Mouse (Mus musculus): Measurements from ENCODE around the gene Styxl1.
A peak's percentile ranks its signal among the peaks of the same experiment; 100 is the strongest.

The Styxl1 gene

GRCm38 (mm10) chr5:135764971-135765370 lies 13.2 kb downstream of the Styxl1 start:
- ATAC-seq (ENCODE audit: low TSS enrichment) = no peak

DNA sequence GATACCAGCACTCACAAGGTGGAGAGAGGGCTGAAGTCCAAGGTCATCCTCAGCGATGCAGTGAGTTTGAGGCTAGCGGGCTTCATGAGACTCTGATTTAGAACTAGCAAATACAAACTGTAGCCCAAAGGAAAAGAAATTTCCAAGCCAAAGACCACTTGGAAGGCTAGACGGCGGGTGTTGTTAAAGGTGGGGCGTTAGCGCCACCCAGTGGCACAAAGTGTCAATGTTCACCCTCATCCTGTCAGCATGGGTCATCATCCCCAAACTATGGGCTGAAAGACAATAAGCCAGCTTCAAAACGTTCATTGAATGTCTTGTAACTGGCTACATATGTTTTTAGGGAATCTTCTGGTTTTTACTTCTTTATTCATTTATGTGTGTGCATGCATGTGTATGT lies 14.7 kb downstream of the Styxl1 start:
- peak; percentile 65; the same call in 1 of the 2 replicates for ATAC-seq (ENCODE audit: low TSS enrichment)

DNA sequence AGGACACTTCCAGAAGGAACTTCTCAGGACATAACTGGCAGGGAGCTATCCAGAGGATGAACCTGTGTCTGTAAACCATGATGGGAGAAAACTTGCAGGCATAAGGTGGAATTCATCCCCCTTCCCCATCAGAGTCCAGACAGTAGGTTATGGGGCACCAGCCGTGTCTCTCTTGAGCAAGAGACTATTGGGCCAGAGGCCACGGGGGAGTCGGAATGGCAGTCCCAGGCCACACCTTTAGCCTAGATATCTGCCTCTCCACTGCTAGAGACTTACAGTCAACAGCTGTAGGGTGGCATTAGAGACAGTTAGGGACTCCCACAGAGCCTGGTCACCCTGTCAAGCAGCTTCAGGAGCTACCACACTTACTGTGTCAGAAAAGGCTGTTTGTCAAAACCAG lies 16.3 kb downstream of the Styxl1 start:
- ATAC-seq (ENCODE audit: low TSS enrichment) = no peak

- no peak for ATAC-seq (ENCODE audit: low TSS enrichment)
Observed at GRCm38 (mm10) chr5:135751595-135751994, 26.6 kb downstream of the Styxl1 start.

GRCm38 (mm10) chr5:135751041-135751440 lies 27.1 kb downstream of the Styxl1 start:
- no peak for ATAC-seq (ENCODE audit: low TSS enrichment)

GRCm38 (mm10) chr5:135744742-135745141 lies 33.4 kb downstream of the Styxl1 start:
- ATAC-seq (ENCODE audit: low TSS enrichment) = no peak

DNA sequence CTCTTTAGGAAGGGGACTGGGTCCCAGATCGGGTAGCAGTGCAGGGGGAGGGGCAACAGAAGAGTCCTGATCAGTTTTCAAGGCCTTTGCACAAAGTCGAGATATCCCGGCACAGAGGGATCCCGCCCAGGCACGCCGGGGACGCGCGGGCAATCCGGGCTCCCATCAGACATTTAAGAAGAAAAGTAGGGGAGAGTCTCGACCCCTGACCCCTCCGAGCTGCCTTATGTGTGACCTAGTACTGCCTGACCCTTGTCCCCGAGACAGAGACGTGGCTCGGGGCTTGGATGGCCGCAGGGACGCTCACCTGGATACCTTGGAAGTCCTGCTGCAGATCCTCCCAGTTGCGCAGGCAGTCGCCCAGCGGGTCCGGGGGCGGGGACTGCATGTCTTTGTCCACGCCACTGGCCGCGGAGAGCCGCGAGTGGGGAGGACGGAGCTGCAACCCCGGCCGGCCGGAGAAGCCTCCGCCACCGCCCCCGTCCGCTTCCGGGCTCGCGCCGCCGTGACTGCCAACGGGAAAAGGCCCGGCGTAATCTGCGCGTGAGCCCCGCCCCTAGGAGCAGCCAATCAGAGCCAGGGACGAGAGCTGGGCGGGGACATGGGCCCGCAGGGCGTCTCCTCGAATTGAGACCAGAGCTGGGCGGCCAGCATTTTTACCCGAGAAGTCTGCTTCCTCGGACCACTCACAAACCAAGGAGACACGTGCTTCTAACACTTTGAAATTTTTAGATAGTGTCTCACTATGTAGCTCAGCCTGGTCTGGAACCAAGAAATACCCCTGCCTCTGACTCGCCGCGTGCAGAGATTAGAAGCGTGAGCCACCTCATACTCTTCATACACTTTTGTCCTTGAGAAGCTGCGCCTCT lies 34.2 kb downstream of the Styxl1 start, which contains the start of gene Tmem120a:
TSS of gene Tmem120a (minus strand) at position 708 of the 869 bp plus-strand sequence.
- peak; percentile 98 for ATAC-seq (ENCODE audit: low TSS enrichment)

- peak; percentile 25; the same call in 1 of the 2 replicates for ATAC-seq (ENCODE audit: low TSS enrichment)
Observed at GRCm38 (mm10) chr5:135742941-135743740, 35.0 kb downstream of the Styxl1 start.

- ATAC-seq (ENCODE audit: low TSS enrichment) = no peak
Observed at GRCm38 (mm10) chr5:135742156-135742555, 36.0 kb downstream of the Styxl1 start.

- ATAC-seq (ENCODE audit: low TSS enrichment) = no peak
Observed at GRCm38 (mm10) chr5:135738266-135738665, 39.9 kb downstream of the Styxl1 start.

DNA sequence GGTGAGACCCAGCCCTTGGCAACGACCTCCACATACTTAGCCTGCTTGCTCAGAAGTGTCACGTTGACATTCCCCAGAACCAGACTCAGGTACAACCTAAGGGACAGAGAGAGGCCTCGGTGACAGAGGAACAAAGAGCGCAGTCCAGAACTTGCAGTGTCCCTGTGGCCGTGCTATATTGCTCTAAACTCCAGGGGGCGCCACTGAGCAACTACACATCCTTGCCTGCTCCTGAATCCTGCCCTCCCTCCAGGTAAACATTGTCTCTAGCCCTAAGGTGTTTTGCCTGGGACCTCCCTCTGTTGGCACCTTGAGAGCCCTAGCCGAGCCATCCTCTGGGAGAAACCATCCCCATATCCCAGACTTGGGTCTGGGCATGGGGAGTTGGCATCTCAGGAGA lies 41.0 kb downstream of the Styxl1 start:
- ATAC-seq (ENCODE audit: low TSS enrichment) = no peak

DNA sequence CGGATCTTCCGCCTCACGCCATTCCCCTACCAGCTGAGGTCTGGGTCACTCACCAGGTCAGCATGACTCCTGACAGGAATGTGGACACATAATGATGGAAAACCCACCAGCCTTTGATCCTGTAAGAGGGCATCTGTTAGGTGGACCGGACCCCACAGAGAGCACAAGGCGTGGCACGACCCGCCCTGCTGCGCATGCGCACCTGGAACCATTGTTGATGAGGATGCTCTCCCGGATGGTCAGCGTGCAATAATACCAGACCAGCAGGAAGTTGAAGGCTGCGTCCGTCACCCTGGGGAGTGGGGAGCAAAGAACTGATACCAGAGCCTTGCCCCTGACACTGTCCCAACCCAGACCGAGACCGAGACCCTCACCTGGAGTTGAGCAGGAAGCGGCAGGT lies 41.6 kb downstream of the Styxl1 start:
- ATAC-seq (ENCODE audit: low TSS enrichment) = no peak

DNA sequence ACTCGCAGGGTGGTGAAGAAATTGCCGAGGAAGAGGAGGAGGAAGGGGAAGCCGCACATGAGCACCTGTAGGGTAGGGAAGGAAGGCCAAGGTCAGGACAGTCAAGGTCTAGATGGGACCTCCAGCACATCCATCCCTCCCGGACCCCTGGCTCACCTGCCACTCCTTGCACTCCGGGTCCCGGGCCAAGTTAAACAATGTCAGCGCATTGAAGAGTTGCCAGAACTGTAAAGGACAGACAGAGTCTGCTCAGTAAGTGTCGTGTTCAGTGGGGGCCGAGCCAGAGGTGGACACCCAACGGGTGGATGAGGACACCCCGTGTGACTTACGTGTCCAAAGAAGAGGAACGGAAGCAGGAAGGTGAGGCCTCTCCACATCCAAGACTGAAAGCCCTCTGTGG lies 42.4 kb downstream of the Styxl1 start:
- no peak for ATAC-seq (ENCODE audit: low TSS enrichment)

- ATAC-seq (ENCODE audit: low TSS enrichment) = no peak
Observed at GRCm38 (mm10) chr5:135734057-135734680, 44.0 kb downstream of the Styxl1 start.

DNA sequence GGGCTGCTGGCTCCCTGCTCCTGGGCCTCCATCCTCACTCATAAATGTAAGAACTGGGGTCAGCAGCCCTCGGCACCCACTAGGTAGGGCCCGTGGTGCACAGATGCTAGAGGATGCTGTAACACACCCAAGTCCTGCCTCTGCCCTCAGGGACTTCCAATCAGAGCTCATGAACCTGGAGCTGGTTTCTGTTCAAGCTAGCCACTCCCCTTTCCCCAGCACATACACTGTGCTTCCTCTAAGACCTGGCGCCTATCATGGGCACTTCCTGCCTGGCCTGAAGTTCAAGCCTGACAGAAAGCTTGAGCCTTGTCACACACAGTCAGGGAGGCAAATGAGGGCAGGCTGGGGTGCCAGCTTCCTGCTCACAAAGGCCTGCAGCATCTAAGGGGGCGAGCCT lies 45.1 kb downstream of the Styxl1 start:
- ATAC-seq (ENCODE audit: low TSS enrichment) = no peak

DNA sequence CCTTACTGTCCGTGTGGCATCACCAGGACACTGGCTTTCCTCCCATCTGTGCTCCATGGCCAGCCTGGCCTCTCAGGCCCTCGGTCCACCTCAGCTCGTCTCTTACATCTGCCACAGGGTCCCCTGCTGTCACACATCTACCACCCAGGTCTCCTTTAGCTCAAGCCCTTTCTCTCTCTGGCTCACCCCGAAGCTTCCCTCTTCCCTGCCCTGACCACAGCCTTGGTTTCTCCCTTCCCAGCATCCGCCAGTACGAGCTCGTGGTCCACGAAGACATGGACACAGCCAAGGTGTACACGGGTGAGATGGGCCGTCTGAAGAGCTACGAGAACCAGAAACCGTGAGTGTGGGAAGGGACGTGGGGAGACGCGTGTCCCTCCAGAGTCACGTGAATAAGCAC lies 46.9 kb downstream of the Styxl1 start:
- no peak for ATAC-seq (ENCODE audit: low TSS enrichment)

DNA sequence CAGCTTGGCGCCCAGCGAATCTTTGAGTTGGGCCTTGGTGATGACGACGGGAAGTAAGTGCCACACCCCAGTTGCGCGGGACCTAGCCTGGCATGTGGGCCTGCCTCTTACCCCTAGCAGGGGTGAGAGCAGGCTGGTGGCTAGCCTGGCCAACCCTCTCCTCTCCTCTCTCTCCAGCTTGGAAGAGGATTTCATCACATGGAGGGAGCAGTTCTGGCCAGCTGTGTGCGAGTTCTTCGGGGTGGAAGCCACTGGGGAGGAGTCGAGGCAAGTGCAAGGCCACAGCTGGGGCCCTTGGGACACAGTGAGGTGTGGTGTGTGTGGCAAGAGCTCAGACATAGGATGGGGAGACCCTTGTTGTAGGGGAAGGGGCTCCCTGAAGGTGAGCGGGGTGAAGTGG lies 47.3 kb downstream of the Styxl1 start:
- no peak for ATAC-seq (ENCODE audit: low TSS enrichment)

DNA sequence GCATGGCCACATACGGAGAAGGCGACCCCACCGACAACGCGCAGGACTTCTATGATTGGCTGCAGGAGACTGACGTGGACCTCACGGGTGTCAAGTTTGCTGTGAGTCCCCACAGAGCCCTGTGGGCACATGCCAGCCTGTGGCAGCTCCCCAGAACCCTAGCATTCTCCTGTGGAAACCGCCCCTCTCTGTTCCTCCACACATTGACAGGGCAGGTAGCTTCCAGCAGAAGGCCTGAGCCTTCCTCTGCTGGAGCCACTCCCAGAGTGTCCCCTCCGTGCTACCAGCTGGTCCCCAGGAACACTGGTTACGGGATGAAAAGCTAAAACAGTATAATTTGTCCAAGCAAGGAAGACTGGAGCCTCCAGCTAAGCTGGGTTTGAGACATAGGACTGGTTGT lies 47.9 kb downstream of the Styxl1 start:
- ATAC-seq (ENCODE audit: low TSS enrichment) = no peak

DNA sequence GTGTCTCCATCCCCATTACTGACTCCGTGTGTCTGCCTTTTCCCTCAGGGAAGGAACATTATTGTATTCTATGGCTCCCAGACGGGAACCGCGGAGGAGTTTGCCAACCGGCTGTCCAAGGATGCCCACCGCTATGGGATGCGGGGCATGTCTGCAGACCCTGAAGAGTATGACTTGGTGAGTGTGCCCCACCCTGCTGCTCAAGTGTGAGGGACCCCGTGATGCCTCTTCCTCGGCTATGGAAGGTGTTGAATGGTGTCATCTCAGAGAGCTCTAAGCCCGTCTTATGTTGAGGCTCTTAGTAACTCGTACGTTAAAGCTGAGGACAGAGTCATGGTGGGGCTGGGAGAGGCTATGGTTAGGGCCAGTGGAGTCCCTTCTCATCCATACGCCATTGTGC lies 48.8 kb downstream of the Styxl1 start:
- ATAC-seq (ENCODE audit: low TSS enrichment) = no peak

DNA sequence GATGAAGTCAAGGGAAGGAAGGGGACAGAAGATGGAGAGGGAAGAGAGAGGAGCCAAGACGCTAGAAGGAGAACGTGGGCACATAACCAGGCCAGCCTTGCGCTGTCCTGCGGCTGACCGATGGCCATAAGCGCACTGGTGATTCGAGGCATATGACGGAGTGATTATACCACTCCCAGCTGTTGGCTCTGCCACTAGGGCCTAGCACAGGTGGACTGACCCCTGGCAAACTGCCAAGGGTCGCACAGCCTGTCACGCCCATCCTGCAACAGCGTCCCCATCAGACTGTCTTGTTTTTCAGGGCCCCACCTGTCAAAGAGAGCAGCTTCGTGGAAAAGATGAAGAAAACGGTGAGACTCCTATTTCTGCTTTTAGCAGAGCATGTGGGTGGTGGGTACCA lies 49.8 kb downstream of the Styxl1 start:
- no peak for ATAC-seq (ENCODE audit: low TSS enrichment)

GRCm38 (mm10) chr5:135727871-135728270 lies 50.3 kb downstream of the Styxl1 start:
- no peak for ATAC-seq (ENCODE audit: low TSS enrichment)

DNA sequence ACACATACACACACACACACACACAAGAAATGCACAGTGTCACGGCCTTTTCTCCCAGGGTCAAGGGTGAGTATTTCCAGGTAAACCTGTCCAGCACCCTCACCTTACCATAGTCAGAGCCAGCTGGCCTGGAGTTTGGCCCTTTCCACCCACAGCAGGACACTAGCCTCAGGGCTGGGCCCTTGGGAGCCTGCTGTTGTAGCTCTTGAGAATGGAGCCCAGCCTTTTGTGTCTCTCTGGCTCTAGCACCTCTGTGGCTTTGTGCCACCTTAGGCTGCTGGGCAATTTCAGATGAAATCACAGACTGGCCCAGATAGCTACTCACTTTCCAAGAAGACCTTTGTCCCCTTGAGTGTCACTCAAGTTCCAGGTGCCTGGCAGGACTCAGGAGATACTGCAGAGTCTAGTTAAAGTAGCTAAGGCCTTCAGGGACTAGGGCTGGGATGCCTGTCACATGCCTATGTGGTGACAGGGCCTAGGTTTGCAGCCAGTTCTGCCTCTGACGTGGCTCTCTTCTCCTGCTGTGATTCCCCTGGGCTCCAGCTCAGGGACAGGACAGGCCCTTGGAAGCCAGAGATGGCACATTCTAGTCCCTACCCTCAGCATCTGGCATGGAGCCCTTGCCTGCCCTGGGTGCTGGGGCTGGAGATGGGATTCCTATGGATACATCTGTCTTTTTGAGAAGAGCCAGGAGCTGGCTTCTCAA lies 51.4 kb downstream of the Styxl1 start:
- ATAC-seq (ENCODE audit: low TSS enrichment) = no peak
